Mouse (Mus musculus): ENCODE measurements around the gene Fam78b.

The Fam78b gene

GRCm38 (mm10) chr1:167001174-167001843 is at the start of gene Fam78b:
Gene Fam78b (plus strand): TSS chr1:167001417.
- DNase-seq (ENCODE audit: low spot score) = no peak

GRCm38 (mm10) chr1:166964508-166964907 is 36.7 kb upstream of the Fam78b start:
- no peak for DNase-seq (ENCODE audit: low spot score)

GRCm38 (mm10) chr1:166968271-166968670 is 32.9 kb upstream of the Fam78b start:
- DNase-seq (ENCODE audit: low spot score) = no peak

- DNase-seq (ENCODE audit: low spot score) = no peak
Measured at GRCm38 (mm10) chr1:166973731-166974130, 27.5 kb upstream of the Fam78b start.

GRCm38 (mm10) chr1:166978611-166979010 is 22.6 kb upstream of the Fam78b start:
- DNase-seq (ENCODE audit: low spot score) = no peak

- no peak for DNase-seq (ENCODE audit: low spot score)
Measured at GRCm38 (mm10) chr1:166994266-166994665, 7.0 kb upstream of the Fam78b start.

GRCm38 (mm10) chr1:166996250-166996649 is 5.0 kb upstream of the Fam78b start:
- no peak for DNase-seq (ENCODE audit: low spot score)

- no peak for DNase-seq (ENCODE audit: low spot score)
Measured at GRCm38 (mm10) chr1:166996811-166997210, 4.4 kb upstream of the Fam78b start.

- DNase-seq (ENCODE audit: low spot score) = no peak
Measured at GRCm38 (mm10) chr1:167000529-167001173, 566 bp upstream of the Fam78b start.

- no peak for DNase-seq (ENCODE audit: low spot score)
Measured at GRCm38 (mm10) chr1:167001844-167002485, 748 bp downstream of the Fam78b start.

- no peak for DNase-seq (ENCODE audit: low spot score)
Measured at GRCm38 (mm10) chr1:167002486-167002850, 1.3 kb downstream of the Fam78b start.

GRCm38 (mm10) chr1:167004621-167005020 is 3.4 kb downstream of the Fam78b start:
- DNase-seq (ENCODE audit: low spot score) = no peak

GRCm38 (mm10) chr1:167007341-167007740 is 6.1 kb downstream of the Fam78b start:
- no peak for DNase-seq (ENCODE audit: low spot score)

- DNase-seq (ENCODE audit: low spot score) = no peak
Measured at GRCm38 (mm10) chr1:167010190-167010589, 9.0 kb downstream of the Fam78b start.

GRCm38 (mm10) chr1:167011301-167011700 is 10.1 kb downstream of the Fam78b start:
- DNase-seq (ENCODE audit: low spot score) = no peak

- no peak for DNase-seq (ENCODE audit: low spot score)
Measured at GRCm38 (mm10) chr1:167012616-167013015, 11.4 kb downstream of the Fam78b start.

GRCm38 (mm10) chr1:167013234-167013864 is 12.1 kb downstream of the Fam78b start:
- no peak for DNase-seq (ENCODE audit: low spot score)

- no peak for DNase-seq (ENCODE audit: low spot score)
Measured at GRCm38 (mm10) chr1:167016269-167016668, 15.1 kb downstream of the Fam78b start.

- no peak for DNase-seq (ENCODE audit: low spot score)
Measured at GRCm38 (mm10) chr1:167022001-167022424, 20.8 kb downstream of the Fam78b start.

- no peak for DNase-seq (ENCODE audit: low spot score)
Measured at GRCm38 (mm10) chr1:167022541-167023121, 21.4 kb downstream of the Fam78b start.

- DNase-seq (ENCODE audit: low spot score) = no peak
Measured at GRCm38 (mm10) chr1:167023794-167024193, 22.6 kb downstream of the Fam78b start.

GRCm38 (mm10) chr1:167024961-167025360 is 23.7 kb downstream of the Fam78b start:
- no peak for DNase-seq (ENCODE audit: low spot score)

Data from urinary bladder, postnatal 10 days (tissue).